Mouse (Mus musculus) CD4-positive helper T cell, adult 2 months (primary cell): Measurements from ENCODE around the gene Fam118b.

Source experiments
- DNase-seq: peaks from one replicate; pipeline ENCODE4 v3.0.0-alpha.2; 2012; ENCODE audit warnings: low read depth, missing footprints, low spot score

Fam118b gene

GRCm38 (mm10) chr9:35267146-35267975 is at the start of gene Fam118b, which contains the start of gene Rpusd4:
Fam118b (minus strand) TSS chr9:35267805.
Rpusd4 (plus strand) TSS chr9:35267865.
- peak; percentile 95 for DNase-seq

- DNase-seq: no peak
Measured at GRCm38 (mm10) chr9:35316771-35317211, 49.2 kb upstream of the Fam118b start.

- DNase-seq: no peak
Measured at GRCm38 (mm10) chr9:35314254-35314653, 46.6 kb upstream of the Fam118b start.

GRCm38 (mm10) chr9:35313601-35314000 is 46.0 kb upstream of the Fam118b start:
- no peak for DNase-seq

GRCm38 (mm10) chr9:35312516-35312915 is 44.9 kb upstream of the Fam118b start:
- DNase-seq: no peak

GRCm38 (mm10) chr9:35310377-35310776 is 42.8 kb upstream of the Fam118b start:
- no peak for DNase-seq

- DNase-seq: no peak
Measured at GRCm38 (mm10) chr9:35307461-35307860, 39.9 kb upstream of the Fam118b start.

GRCm38 (mm10) chr9:35302172-35302571 is 34.6 kb upstream of the Fam118b start:
- DNase-seq: no peak

DNA sequence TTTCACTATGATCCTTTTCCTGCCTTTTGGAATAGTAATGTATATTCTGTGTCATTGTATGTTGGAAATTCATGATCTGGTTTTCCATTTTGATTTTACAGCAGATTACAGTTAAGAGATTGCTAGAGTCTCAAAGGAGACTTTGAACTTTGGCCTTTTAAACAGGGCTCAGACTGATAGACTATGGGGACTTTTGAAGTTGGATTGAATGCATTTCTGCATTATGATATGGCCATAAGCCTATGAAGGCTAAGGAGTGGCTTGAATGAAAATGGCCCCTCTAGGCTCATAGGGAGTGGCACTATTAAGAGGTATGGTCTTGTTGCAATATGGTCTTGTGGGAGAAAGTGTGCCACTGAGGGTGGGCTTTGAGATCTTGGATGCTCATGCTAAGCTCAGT is 30.2 kb upstream of the Fam118b start:
- no peak for DNase-seq

- no peak for DNase-seq
Measured at GRCm38 (mm10) chr9:35293465-35293864, 25.9 kb upstream of the Fam118b start.

GRCm38 (mm10) chr9:35290916-35291315 is 23.3 kb upstream of the Fam118b start:
- DNase-seq: no peak

DNA sequence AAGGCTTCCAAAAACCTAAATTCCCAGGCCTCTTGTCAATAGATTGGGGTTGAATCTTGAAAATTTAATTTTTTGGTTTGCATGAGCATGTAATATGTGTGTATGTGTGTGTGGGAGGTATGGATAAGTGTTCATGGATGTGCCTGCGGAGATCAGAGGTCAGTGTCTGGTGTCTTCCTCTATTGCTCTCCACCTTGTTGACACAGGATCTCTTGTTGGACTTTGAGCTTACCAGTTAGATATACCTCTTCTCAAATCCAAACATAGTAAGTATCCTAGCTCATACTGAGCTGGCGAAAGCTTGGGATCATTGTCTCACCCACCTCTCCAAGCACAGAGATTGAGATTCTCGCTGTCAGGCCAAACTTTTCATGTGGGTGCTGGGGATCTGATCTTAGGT is 22.8 kb upstream of the Fam118b start:
- DNase-seq: no peak

DNA sequence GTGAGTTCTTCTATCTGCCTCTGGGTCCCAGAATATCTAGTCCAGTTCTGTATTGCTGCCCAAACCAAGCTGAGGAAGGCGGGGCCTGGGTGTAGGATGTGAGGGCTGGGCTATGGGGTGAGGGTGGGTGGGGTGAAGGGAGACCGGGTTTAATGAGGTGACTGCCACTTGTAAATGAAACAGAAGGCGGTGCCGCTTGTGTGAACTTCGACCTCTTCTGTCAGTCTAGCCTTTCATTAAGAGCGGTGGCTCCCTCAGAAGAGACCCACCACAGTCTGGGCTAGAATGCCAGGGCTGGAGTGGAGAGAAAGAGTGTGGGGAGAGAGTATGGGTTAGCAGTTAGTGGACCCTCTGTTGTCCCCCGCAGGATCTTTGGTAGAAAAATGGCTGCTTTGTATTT is 22.4 kb upstream of the Fam118b start:
- DNase-seq: no peak

DNA sequence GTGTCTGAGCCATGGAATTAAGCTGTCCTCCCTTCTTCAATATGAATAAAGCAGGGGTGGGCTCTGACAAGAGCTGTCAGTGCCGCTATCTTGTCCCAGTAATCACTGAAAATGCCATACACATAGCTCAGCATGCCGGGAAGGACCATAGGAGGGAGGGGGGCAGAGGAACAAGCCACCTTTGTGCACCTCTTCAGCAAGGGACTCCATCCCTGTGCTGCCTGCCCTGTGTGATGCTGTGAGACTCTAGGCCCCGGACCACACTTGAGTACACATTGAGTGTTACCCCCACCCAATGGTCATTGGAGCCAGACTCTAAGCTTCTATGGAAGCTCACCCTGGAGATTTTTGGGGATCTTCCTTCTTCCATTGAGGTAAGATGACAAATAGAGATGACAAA is 18.7 kb upstream of the Fam118b start:
- DNase-seq: no peak

DNA sequence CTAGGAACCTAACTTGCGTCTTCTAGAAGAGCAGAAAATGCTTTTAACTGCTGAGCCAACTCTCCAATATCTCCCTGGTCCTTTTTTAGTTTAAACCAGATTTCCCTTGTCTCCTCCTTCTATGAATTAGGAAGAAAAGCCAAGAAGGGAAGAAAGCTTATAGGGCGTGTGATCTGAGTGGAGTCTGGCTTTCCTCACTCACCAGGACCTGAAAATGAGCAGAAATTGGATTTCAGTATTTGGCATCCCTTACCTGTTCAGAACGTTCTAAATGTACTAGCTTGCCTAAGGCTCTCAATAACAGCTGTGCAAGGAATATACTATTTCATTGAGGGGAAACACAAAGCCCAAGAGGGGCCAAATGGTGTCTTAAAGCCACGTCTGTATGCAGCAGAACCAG is 16.7 kb upstream of the Fam118b start:
- DNase-seq: no peak

- DNase-seq: no peak
Measured at GRCm38 (mm10) chr9:35283415-35284069, 15.9 kb upstream of the Fam118b start.

DNA sequence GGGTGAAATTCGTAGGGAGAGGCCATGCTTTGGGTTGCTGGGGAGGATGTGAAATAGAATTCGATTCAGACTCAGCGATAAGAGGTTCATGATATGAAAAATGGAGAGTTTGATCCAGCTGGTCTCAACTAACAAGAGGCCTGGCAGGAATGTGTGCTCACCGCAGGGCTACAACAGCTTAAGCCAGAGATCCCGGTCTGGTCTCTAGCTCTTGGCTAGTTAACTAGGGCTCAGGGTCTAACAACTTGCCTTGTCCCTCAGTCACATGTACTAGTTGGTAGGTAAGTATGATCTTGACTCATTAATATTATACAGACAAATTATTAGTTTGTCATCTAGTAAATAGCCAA is 15.2 kb upstream of the Fam118b start:
- DNase-seq: no peak

GRCm38 (mm10) chr9:35282006-35282850 is 14.6 kb upstream of the Fam118b start:
- peak; percentile 72 for DNase-seq

DNA sequence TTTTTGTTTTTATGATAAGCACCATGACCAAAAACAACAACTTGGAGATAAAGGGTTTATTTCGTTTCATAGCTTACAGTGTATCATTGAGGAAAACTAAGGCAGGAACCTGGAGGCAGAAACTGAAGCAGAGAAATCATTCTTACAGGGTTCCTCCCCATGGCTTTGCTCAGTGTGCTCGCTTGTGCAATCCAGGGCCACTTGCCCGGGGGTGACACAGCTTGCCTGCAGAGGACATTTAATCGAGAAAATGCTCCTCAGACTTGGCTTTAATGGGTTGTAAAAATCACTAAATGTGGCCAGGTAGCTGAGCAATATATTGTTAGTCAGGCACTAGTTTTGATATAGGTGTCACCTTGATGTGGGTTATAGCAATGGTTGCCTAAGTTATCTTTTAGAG is 10.8 kb upstream of the Fam118b start:
- DNase-seq: no peak

DNA sequence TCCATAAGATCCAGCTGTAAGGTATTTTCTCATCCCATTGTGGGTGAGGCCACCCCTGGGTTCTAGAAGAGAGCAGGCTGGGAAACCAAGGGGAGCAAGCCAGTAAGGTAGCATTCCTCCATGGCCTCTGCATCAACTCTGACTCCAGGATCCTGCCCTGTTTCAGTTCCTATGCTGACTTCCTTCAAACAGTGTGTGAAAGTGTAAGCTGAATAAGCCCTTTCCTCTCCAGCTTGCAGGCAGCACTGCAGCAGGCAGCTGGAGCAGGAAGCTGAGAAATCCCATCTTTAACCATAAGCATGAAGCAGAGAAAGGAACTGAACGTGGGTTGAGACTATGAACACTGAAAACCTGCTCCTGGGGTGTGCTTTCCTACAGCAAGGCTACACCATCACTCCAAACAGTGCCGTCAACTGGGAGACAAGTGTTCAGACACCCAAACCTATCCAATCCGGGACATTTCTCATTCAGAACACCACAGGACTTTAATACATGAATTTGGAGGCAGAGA is 10.3 kb upstream of the Fam118b start:
- no peak for DNase-seq

DNA sequence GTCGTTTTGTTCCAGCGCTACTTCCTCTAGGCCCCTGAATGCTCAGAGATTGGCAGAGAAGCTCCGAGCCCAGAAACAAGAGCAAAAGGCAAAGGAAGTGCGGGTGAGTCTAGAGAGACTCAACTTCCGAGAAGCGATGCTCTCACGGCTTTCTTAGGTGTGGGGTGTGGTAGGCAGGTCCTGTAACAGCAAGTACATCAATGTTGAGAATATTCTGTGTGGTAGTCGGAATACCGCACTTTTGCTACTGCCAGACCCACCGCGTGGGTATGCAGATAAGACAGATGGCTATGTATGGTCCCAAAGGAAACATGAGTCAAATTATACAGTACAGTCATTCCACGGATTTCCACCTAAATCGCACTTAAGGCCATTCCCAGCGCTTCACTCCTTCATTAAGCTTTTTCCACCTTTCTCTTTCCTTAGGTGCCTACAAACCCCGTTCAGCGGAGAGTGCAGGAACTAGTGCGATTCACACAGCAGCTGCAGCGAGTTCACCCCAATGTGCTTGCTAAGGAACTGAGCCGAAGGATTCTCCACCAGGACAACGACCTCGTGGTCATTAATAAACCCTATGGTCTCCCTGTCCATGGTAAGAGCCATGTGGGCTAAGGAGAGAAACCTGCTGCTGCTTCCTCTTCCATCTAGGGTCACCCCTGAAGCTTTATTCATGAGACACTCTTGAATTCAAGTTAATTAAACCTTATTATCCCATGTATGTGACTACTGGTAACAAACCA is 541 bp upstream of the Fam118b start:
- no peak for DNase-seq
